Mouse (Mus musculus): ENCODE results near the gene Acot7. TPM values are rescaled to one million over a fixed set of nuclear protein-coding genes. Genes with fewer than 3 reads are reported as not detected.
A peak's percentile ranks its signal among the peaks of the same experiment; 100 is the strongest.

Acot7 gene
- total RNA-seq, 2 experiments from 2014 or later = 308 to 337 TPM

GRCm38 (mm10) chr4:152263512-152264176 is 85.7 kb downstream of the Acot7 start:
- DNase-seq (ENCODE audit: low spot score in 2 of 2) = no peak
- intact Hi-C loops (cut with DNase I) = no loop called here

- intact Hi-C loops (cut with DNase I) = no loop called here
- no peak for DNase-seq (ENCODE audit: low spot score in 2 of 2)
Observed at GRCm38 (mm10) chr4:152264177-152264530, 86.2 kb downstream of the Acot7 start.

- intact Hi-C loops (cut with DNase I) = no loop called here
- no peak for DNase-seq (ENCODE audit: low spot score in 2 of 2)
Observed at GRCm38 (mm10) chr4:152264867-152265568, 87.1 kb downstream of the Acot7 start.

GRCm38 (mm10) chr4:152265791-152266190 is 87.9 kb downstream of the Acot7 start:
- DNase-seq (ENCODE audit: low spot score in 2 of 2) = no peak
- intact Hi-C loops (cut with DNase I) = no loop called here

- peak in 1 of 2 experiments; percentile 78 for DNase-seq (ENCODE audit: low spot score in 2 of 2)
- intact Hi-C loops (cut with DNase I) = no loop called here
Observed at GRCm38 (mm10) chr4:152266236-152266895, 88.4 kb downstream of the Acot7 start.

GRCm38 (mm10) chr4:152267748-152268369 is 89.9 kb downstream of the Acot7 start:
- intact Hi-C loops (cut with DNase I) = no loop called here
- DNase-seq (ENCODE audit: low spot score in 2 of 2) = no peak

- no peak for DNase-seq (ENCODE audit: low spot score in 2 of 2)
- intact Hi-C loops (cut with DNase I) = no loop called here
Observed at GRCm38 (mm10) chr4:152269967-152270366, 92.0 kb downstream of the Acot7 start.

GRCm38 (mm10) chr4:152270599-152270998 is 92.7 kb downstream of the Acot7 start:
- no peak for DNase-seq (ENCODE audit: low spot score in 2 of 2)
- intact Hi-C loops (cut with DNase I) = no loop called here

- DNase-seq (ENCODE audit: low spot score in 2 of 2) = no peak
- intact Hi-C loops (cut with DNase I) = no loop called here
Observed at GRCm38 (mm10) chr4:152271334-152271733, 93.4 kb downstream of the Acot7 start.

GRCm38 (mm10) chr4:152272006-152272405 is 94.1 kb downstream of the Acot7 start:
- DNase-seq (ENCODE audit: low spot score in 2 of 2) = no peak
- intact Hi-C loops (cut with DNase I) = no loop called here

- intact Hi-C loops (cut with DNase I) = no loop called here
Observed at GRCm38 (mm10) chr4:152272449-152273049, 94.6 kb downstream of the Acot7 start.

GRCm38 (mm10) chr4:152273191-152273590 is 95.3 kb downstream of the Acot7 start:
- intact Hi-C loops (cut with DNase I) = no loop called here
- no peak for DNase-seq (ENCODE audit: low spot score in 2 of 2)

More at GRCm38 (mm10) chr4:152272449-152273049, 94.6 kb downstream of the Acot7 start:
- DNase-seq (ENCODE audit: low spot score in 2 of 2) = no peak

- DNase-seq (ENCODE audit: low spot score in 2 of 2) = peak in 1 of 2 experiments; percentile 58
Observed at GRCm38 (mm10) chr4:152273621-152274236, 95.8 kb downstream of the Acot7 start, which contains the start of gene Gpr153. Gene Gpr153 (plus strand): TSS chr4:152274232.

GRCm38 (mm10) chr4:152274681-152275131 is 96.8 kb downstream of the Acot7 start:
- no peak for DNase-seq (ENCODE audit: low spot score in 2 of 2)
- intact Hi-C loops (cut with DNase I) = no loop called here

More at GRCm38 (mm10) chr4:152273621-152274236, 95.8 kb downstream of the Acot7 start, which contains the start of gene Gpr153:
- intact Hi-C loops (cut with DNase I) = no loop called here

GRCm38 (mm10) chr4:152276389-152277347 is 98.7 kb downstream of the Acot7 start:
- intact Hi-C loops (cut with DNase I) = no loop called here
- no peak for DNase-seq (ENCODE audit: low spot score in 2 of 2)

GRCm38 (mm10) chr4:152277916-152278315 is 100.0 kb downstream of the Acot7 start:
- no peak for DNase-seq (ENCODE audit: low spot score in 2 of 2)
- intact Hi-C loops (cut with DNase I) = no loop called here

- peak in 1 of 2 experiments; percentile 81 for DNase-seq (ENCODE audit: low spot score in 2 of 2)
- intact Hi-C loops (cut with DNase I) = no loop called here
Observed at GRCm38 (mm10) chr4:152278986-152279385, 101.1 kb downstream of the Acot7 start.

- intact Hi-C loops (cut with DNase I) = loop anchor here (10.0 kb wide), 1 partner anchor 107 kb away; the partner anchor contains the start of gene Acot7
- DNase-seq (ENCODE audit: low spot score in 2 of 2) = no peak
Observed at GRCm38 (mm10) chr4:152281601-152282000, 103.7 kb downstream of the Acot7 start.
